Mouse (Mus musculus) liver, adult 2 months (tissue): ENCODE data around the gene 1110059E24Rik. TPM values are rescaled to one million over a fixed set of nuclear protein-coding genes. Genes with fewer than 3 reads are reported as not detected.

Experiments used
- DNase-seq: peaks from one replicate; pipeline ENCODE4 v3.0.0-alpha.2; 2011; ENCODE audit warnings: low read depth, low spot score; ENCODE audit errors: extremely low read depth
- H3K27ac ChIP-seq: fragments of 200-500 bp; replicated peaks from 2 replicates; pipeline ENCODE4 v1.5.1; 2012; ENCODE audit warnings: low read depth, mild to moderate bottlenecking, control low read depth, inconsistent platforms, low read length; ENCODE audit not compliant: insufficient read depth
- H3K27me3 ChIP-seq: fragments of 200-500 bp; 2 replicates; pipeline ENCODE4 v1.6.1; 2012; ENCODE audit warnings: mild to moderate bottlenecking, moderate library complexity, low read length, inconsistent platforms; ENCODE audit not compliant: control insufficient read depth, insufficient read depth
- H3K36me3 ChIP-seq: fragments of 200-500 bp; 2 replicates; pipeline ENCODE4 v1.6.1; 2012; ENCODE audit warnings: low read length, inconsistent platforms; ENCODE audit not compliant: control insufficient read depth, insufficient read depth
- H3K4me1 ChIP-seq: fragments of 200-500 bp; 2 replicates; pipeline ENCODE4 v1.6.1; 2011; ENCODE audit warnings: low read length; ENCODE audit not compliant: control insufficient read depth, insufficient read depth
- H3K4me3 ChIP-seq: fragments of 200-500 bp; 2 replicates; pipeline ENCODE4 v1.5.1; 2011; ENCODE audit warnings: low read depth, mild to moderate bottlenecking, control low read depth, low read length, moderate library complexity; ENCODE audit not compliant: insufficient read depth
- H3K79me2 ChIP-seq: fragments of 200-500 bp; 2 replicates; pipeline ENCODE4 v1.6.1; 2012; ENCODE audit warnings: inconsistent platforms, mild to moderate bottlenecking, low read length, moderate library complexity; ENCODE audit not compliant: control insufficient read depth, insufficient read depth
- H3K9ac ChIP-seq: fragments of 200-500 bp; 2 replicates; pipeline ENCODE4 v1.6.1; 2012; ENCODE audit warnings: low read depth, mild to moderate bottlenecking, control low read depth, inconsistent platforms, low read length
- CTCF ChIP-seq: fragments of 200-500 bp; IDR thresholded peaks from 2 replicates; pipeline ENCODE4 v1.5.1; 2011; ENCODE audit warnings: low read depth, low read length, control low read depth
- POLR2A ChIP-seq: fragments of 200-500 bp; IDR thresholded peaks from 2 replicates; pipeline ENCODE4 v1.6.1; 2011; ENCODE audit warnings: low read length, control low read depth; ENCODE audit not compliant: insufficient read depth; ENCODE audit errors: extremely low read depth
- WGBS: fragments of 180-500 bp; shearing (Covaris S2); methylation state at CpG from one replicate; pipeline ENCODE4 v1.1.7; 2018; 5-methylcytosine and 5-hydroxymethylcytosine counted together
- polyA plus RNA-seq: library from polyadenylated mRNA; depleted of rRNA; stranded (reverse); fragments of >200 nt; gene quantifications from 2 replicates; pipeline ENCODE4 v1.2.3, GENCODE M21; 2012
- total RNA-seq: library from RNA; depleted of rRNA; stranded (reverse); fragments of >200 nt; gene quantifications from 2 replicates; pipeline ENCODE4 v1.2.3, GENCODE M21; 2014

The 1110059E24Rik gene
- total and polyA plus RNA-seq, 2 experiments: 3.5 to 24.4 TPM

- no peaks in the 10 kb centered on the region for H3K36me3 ChIP-seq
- H3K4me3 ChIP-seq: no peak overlapping the region
- DNase-seq: no peak
- H3K9ac ChIP-seq: no peak overlapping the region
- no peaks in the 10 kb centered on the region for H3K79me2 ChIP-seq
- H3K27me3 ChIP-seq: no peaks in the 10 kb centered on the region
- no peak for TF ChIP-seq CTCF
- TF ChIP-seq POLR2A: no peak
- H3K4me1 ChIP-seq: peaks cover 1% of the 10 kb centered on the region; the same call in 1 of the 2 replicates
- WGBS: 81% methylated on average over 3 of the region's 3 CpGs
- no peak overlapping the region for H3K27ac ChIP-seq
Observed at GRCm38 (mm10) chr19:21568528-21569185, 84.1 kb downstream of the 1110059E24Rik start.

- Histone ChIP-seq H3K36me3 (no peaks in the 10 kb centered on the region), H3K27me3 (no peaks in the 10 kb centered on the region), H3K27ac (no peak overlapping the region), H3K79me2 (no peaks in the 10 kb centered on the region), H3K4me3 (no peak overlapping the region), H3K9ac (no peak overlapping the region), H3K4me1 (peaks cover 1% of the 10 kb centered on the region; the same call in 1 of the 2 replicates)
- no peak for DNase-seq
- TF ChIP-seq CTCF (no peak), POLR2A (no peak)
- whole genome bisulfite sequencing: 86% methylated on average over 3 of the region's 3 CpGs
Observed at GRCm38 (mm10) chr19:21567933-21568332, 84.8 kb downstream of the 1110059E24Rik start.

GRCm38 (mm10) chr19:21566484-21566883 lies 86.3 kb downstream of the 1110059E24Rik start:
- Histone ChIP-seq H3K9ac (no peak overlapping the region), H3K27ac (no peak overlapping the region), H3K4me3 (no peak overlapping the region), H3K36me3 (no peaks in the 10 kb centered on the region), H3K27me3 (no peaks in the 10 kb centered on the region), H3K79me2 (no peaks in the 10 kb centered on the region), H3K4me1 (peaks cover 1% of the 10 kb centered on the region; the same call in 1 of the 2 replicates)
- no peak for DNase-seq
- WGBS: 89% methylated on average over 5 of the region's 5 CpGs
- TF ChIP-seq POLR2A (no peak), CTCF (no peak)

GRCm38 (mm10) chr19:21564461-21564797 lies 88.3 kb downstream of the 1110059E24Rik start:
- whole genome bisulfite sequencing: 10% methylated on average over 1 of the region's 1 CpGs
- DNase-seq: no peak

GRCm38 (mm10) chr19:21563789-21564460 lies 88.9 kb downstream of the 1110059E24Rik start:
- DNase-seq: peak; percentile 54
- no peak overlapping the region for H3K4me3 ChIP-seq
- 24% methylated on average over 11 of the region's 11 CpGs for WGBS
- H3K9ac ChIP-seq: no peak overlapping the region
- no peak overlapping the region for H3K27ac ChIP-seq
- H3K4me1 ChIP-seq: no peaks in the 10 kb centered on the region
- TF ChIP-seq POLR2A: no peak
- peak; percentile 94 for TF ChIP-seq CTCF
- H3K36me3 ChIP-seq: no peaks in the 10 kb centered on the region
- no peaks in the 10 kb centered on the region for H3K79me2 ChIP-seq
- no peaks in the 10 kb centered on the region for H3K27me3 ChIP-seq

More at GRCm38 (mm10) chr19:21564461-21564797, 88.3 kb downstream of the 1110059E24Rik start:
- no peaks in the 10 kb centered on the region for H3K36me3 ChIP-seq
- TF ChIP-seq CTCF (no peak), POLR2A (no peak)
- no peak overlapping the region for H3K27ac ChIP-seq
- H3K4me3 ChIP-seq: no peak overlapping the region
- H3K27me3 ChIP-seq: no peaks in the 10 kb centered on the region
- no peaks in the 10 kb centered on the region for H3K79me2 ChIP-seq
- no peaks in the 10 kb centered on the region for H3K4me1 ChIP-seq
- H3K9ac ChIP-seq: no peak overlapping the region

- no peak overlapping the region for H3K27ac ChIP-seq
Observed at GRCm38 (mm10) chr19:21562996-21563395, 89.8 kb downstream of the 1110059E24Rik start.

More at GRCm38 (mm10) chr19:21562996-21563395, 89.8 kb downstream of the 1110059E24Rik start:
- TF ChIP-seq CTCF (no peak), POLR2A (no peak)
- no peaks in the 10 kb centered on the region for H3K27me3 ChIP-seq
- H3K4me3 ChIP-seq: no peak overlapping the region
- no peaks in the 10 kb centered on the region for H3K4me1 ChIP-seq
- no peak for DNase-seq
- no peaks in the 10 kb centered on the region for H3K36me3 ChIP-seq
- H3K79me2 ChIP-seq: no peaks in the 10 kb centered on the region
- no peak overlapping the region for H3K9ac ChIP-seq
- 78% methylated on average over 3 of the region's 3 CpGs for WGBS
